Mouse (Mus musculus) right cerebral cortex, postnatal 25 days (tissue): Measurements from ENCODE around the gene Usp4.
"Not testable (repeated sequence)": the region's sequence is repeated elsewhere in the genome, so short reads cannot be mapped to it uniquely, and the experiment has no call there.

Experiments
- DNase-seq: peaks from one replicate; pipeline ENCODE4 v3.0.0; 2022

The Usp4 gene

GRCm38 (mm10) chr9:108347540-108348289 is at the start of gene Usp4:
Gene Usp4, plus strand, starts transcription at chr9:108347853.
- peak; percentile 89 for DNase-seq

- no peak for DNase-seq
These were observed 45.8 kb upstream of the Usp4 start for GRCm38 (mm10) chr9:108301853-108302252.

GRCm38 (mm10) chr9:108304716-108305115 is 42.9 kb upstream of the Usp4 start:
- no peak for DNase-seq

- DNase-seq: no peak
These were observed 42.5 kb upstream of the Usp4 start for GRCm38 (mm10) chr9:108305170-108305569.

GRCm38 (mm10) chr9:108305629-108306520 is 41.8 kb upstream of the Usp4 start, which contains the start of the genes Rhoa and Tcta:
Gene Rhoa, plus strand, starts transcription at chr9:108306129.
Gene Tcta, minus strand, starts transcription at chr9:108306160.
- DNase-seq: peak; percentile 98

- DNase-seq: peak; percentile 70
These were observed 41.1 kb upstream of the Usp4 start for GRCm38 (mm10) chr9:108306571-108306980.

- DNase-seq: no peak
These were observed 40.4 kb upstream of the Usp4 start for GRCm38 (mm10) chr9:108307021-108307807.

GRCm38 (mm10) chr9:108308141-108308540 is 39.5 kb upstream of the Usp4 start:
- no peak for DNase-seq

- no peak for DNase-seq
These were observed 30.1 kb upstream of the Usp4 start for GRCm38 (mm10) chr9:108317572-108317971.

GRCm38 (mm10) chr9:108318462-108318861 is 29.2 kb upstream of the Usp4 start:
- DNase-seq: no peak

- DNase-seq: not testable (repeated sequence)
These were observed 25.6 kb upstream of the Usp4 start for GRCm38 (mm10) chr9:108322054-108322453.

GRCm38 (mm10) chr9:108324784-108325183 is 22.9 kb upstream of the Usp4 start:
- no peak for DNase-seq

- no peak for DNase-seq
These were observed 21.8 kb upstream of the Usp4 start for GRCm38 (mm10) chr9:108325811-108326210.

GRCm38 (mm10) chr9:108337848-108338550 is 9.7 kb upstream of the Usp4 start:
- no peak for DNase-seq

GRCm38 (mm10) chr9:108338551-108338885 is 9.1 kb upstream of the Usp4 start:
- DNase-seq: no peak

GRCm38 (mm10) chr9:108338886-108339781 is 8.5 kb upstream of the Usp4 start, which contains the start of gene Gpx1:
Gene Gpx1, plus strand, starts transcription at chr9:108338903.
- DNase-seq: peak; percentile 81

- no peak for DNase-seq
These were observed 7.8 kb upstream of the Usp4 start for GRCm38 (mm10) chr9:108339886-108340257.

- DNase-seq: no peak
These were observed 7.2 kb upstream of the Usp4 start for GRCm38 (mm10) chr9:108340258-108341138.

GRCm38 (mm10) chr9:108341139-108341475 is 6.5 kb upstream of the Usp4 start:
- DNase-seq: no peak

GRCm38 (mm10) chr9:108341801-108342200 is 5.9 kb upstream of the Usp4 start:
- no peak for DNase-seq
